ENCODE assay signal across 19 mouse cellular contexts in genomic region chr10:67865063-67865462, GRCm38 (mm10). TPM values are rescaled to one million over a fixed set of nuclear protein-coding genes. Genes with fewer than 3 reads are reported as not detected.
DNase-seq lines count a peak whose midpoint lies in the region; ATAC-seq lines count a peak whose summit lies in the region.
"Had no signal": no experiment of that assay in that cellular context is flagged by ENCODE, and none has a peak within 500 bp of the region (broad histone marks: within the 10 kb centered on the region; RNA-seq: fewer than 3 reads in every experiment).

No protein-coding gene starts in this region.

- no peak for ATAC-seq in erythroid progenitor cell, adult 5-6 weeks (replicated peaks; ENCODE audit: low FRiP score, poor library complexity, severe bottlenecking)
- ATAC-seq: activated CD4-positive, CD25-positive, alpha-beta regulatory T cell, adult 4 months; forebrain, embryonic 15.5 days; hindbrain, embryonic 16.5 days; inflammation-experienced regulatory T-cells, adult 6 months had no signal

- DNase-seq in frontal cortex, adult 2 months (ENCODE audit: extremely low spot score in 1 of 2, low spot score in 1 of 2) = peak; percentile 69 to 78
- DNase-seq in frontal cortex, postnatal 25 days (ENCODE audit: low spot score in 2 of 2) = no peak
- DNase-seq in left cerebral cortex, adult 18-20 months (ENCODE audit: low spot score in 2 of 2) = peak; percentile 67 to 84
- no peak for DNase-seq in left cerebral cortex, postnatal 4 days
- peak; percentile 67 to 79 for DNase-seq in left cerebral cortex, postnatal 36 days (ENCODE audit: low spot score in 2 of 2)
- peak; percentile 41 to 78 for DNase-seq in right cerebral cortex, postnatal 36 days (ENCODE audit: low spot score in 2 of 2)
- no peak for DNase-seq in natural killer cell, adult 2 months (ENCODE audit: low spot score in 2 of 2)
- DNase-seq: cerebellum, adult 2 months; cerebellum, postnatal 10 days; gastrocnemius, postnatal 25 days; heart, postnatal 10 days; heart, postnatal 4 days had no signal

- intact Hi-C loops in left cerebral cortex, postnatal 4 days (cut with DNase I) = loop anchor here (10.0 kb wide), 1 partner anchor 280 kb away; no protein-coding TSS in a partner anchor
- intact Hi-C loops in left cerebral cortex, postnatal 36 days (cut with DNase I) = no loop called here

RNA-seq across cellular contexts. Expression of gene Zfp365, which starts 47.4 kb away (rescaled TPM):
- polyA plus RNA-seq in frontal cortex, adult 2 months (2012; rRNA removed) = 246 and 258 TPM in 2 replicates
- total RNA-seq in left cerebral cortex, adult 18-20 months (2021) = 100 to 1,000 TPM; 431 to 445 TPM
- total RNA-seq in left cerebral cortex, postnatal 4 days (2021) = 10 to 100 TPM; 41.9 to 44.5 TPM
- 100 to 1,000 TPM; 454 to 507 TPM for total RNA-seq in left cerebral cortex, postnatal 36 days (2021)
- total RNA-seq in erythroid progenitor cell, adult 5-6 weeks (2015; ENCODE audit: low replicate concordance) = 0.36 TPM in 1 of 2 replicates, not detected in the other
- total RNA-seq in erythroid progenitor cell, adult 5-6 weeks (2017; ENCODE audit: low replicate concordance) = not detected in 2 replicates
- total RNA-seq: granulocyte monocyte progenitor cell, adult 5-6 weeks had no signal
- polyA plus RNA-seq: erythroblast, embryonic 14.5 days had no signal

Comparison
In these comparisons a context has a peak if more than half of its experiments do, and no peak if none do; other contexts are left out.
1. DNase-seq: peak in frontal cortex, adult 2 months (2 of 2), left cerebral cortex, adult 18-20 months (2 of 2), left cerebral cortex, postnatal 36 days (2 of 2) and right cerebral cortex, postnatal 36 days (2 of 2); none in frontal cortex, postnatal 25 days (0 of 2), left cerebral cortex, postnatal 4 days (single experiment) and natural killer cell, adult 2 months (0 of 2).
2. RNA of gene Zfp365, which starts 47.4 kb away (total RNA-seq): 454 to 507 TPM in left cerebral cortex, postnatal 36 days, 431 to 445 TPM in left cerebral cortex, adult 18-20 months and 41.9 to 44.5 TPM in left cerebral cortex, postnatal 4 days; 0.36 TPM in erythroid progenitor cell, adult 5-6 weeks; every median in the first group is over 10 times any median in the second.